Mouse (Mus musculus): ENCODE data around the gene Snip1.

- TF ChIP-seq TAL1 (IDR thresholded peaks at IDR 0.05; ENCODE audit: low read length), result no peak
- no peak for TF ChIP-seq GATA1 (IDR thresholded peaks at IDR 0.05; ENCODE audit: low read length)
Observed at GRCm38 (mm10) chr4:125116090-125116861, 49.8 kb downstream of the Snip1 start.
